Mouse (Mus musculus) megakaryocyte progenitor cell, adult 5-6 weeks (primary cell): ENCODE data around the gene Fam45a. TPM values are rescaled to one million over a fixed set of nuclear protein-coding genes. Genes with fewer than 3 reads are reported as not detected.

Experiments used
- ATAC-seq: replicated peaks from 2 replicates; pipeline ENCODE4 v1.8.0; 2016; ENCODE audit warnings: mild to moderate bottlenecking, moderate TSS enrichment, inconsistent platforms; ENCODE audit not compliant: poor library complexity
- total RNA-seq, 2 experiments: library from RNA; stranded (forward) in 1 of 2; stranded (reverse) in 1 of 2; fragments of 157-497, 149-512 nt in 1 of 2; fragments of 200-1000 nt in 1 of 2; gene quantifications; 2 replicates each; pipeline versions ENCODE4 v1.2.3 to v1.2.4; 2015 to 2017

Gene Fam45a
- 28.8 and 33.5 TPM in 2 replicates for total RNA-seq (2015)
- total RNA-seq (2017) = 18.3 and 25.1 TPM in 2 replicates

GRCm38 (mm10) chr19:60811098-60812035 is at the start of gene Fam45a:
Gene Fam45a, plus strand, starts transcription at chr19:60811585.
- ATAC-seq = peak; percentile 99

GRCm38 (mm10) chr19:60773366-60773765 is 38.0 kb upstream of the Fam45a start:
- no peak for ATAC-seq

- ATAC-seq = no peak
Measured at GRCm38 (mm10) chr19:60782034-60782433, 29.4 kb upstream of the Fam45a start.

- no peak for ATAC-seq
Measured at GRCm38 (mm10) chr19:60784712-60785111, 26.7 kb upstream of the Fam45a start.

- ATAC-seq = no peak
Measured at GRCm38 (mm10) chr19:60787465-60788150, 23.8 kb upstream of the Fam45a start.

GRCm38 (mm10) chr19:60788214-60788960 is 23.0 kb upstream of the Fam45a start:
- ATAC-seq = no peak

- ATAC-seq = no peak
Measured at GRCm38 (mm10) chr19:60789452-60789851, 21.9 kb upstream of the Fam45a start.

- peak; percentile 47 for ATAC-seq
Measured at GRCm38 (mm10) chr19:60789919-60790506, 21.4 kb upstream of the Fam45a start.

- ATAC-seq = peak; percentile 73
Measured at GRCm38 (mm10) chr19:60790551-60791161, 20.7 kb upstream of the Fam45a start, which contains the start of gene Eif3a. Gene Eif3a, minus strand, starts transcription at chr19:60790658.

GRCm38 (mm10) chr19:60791164-60791563 is 20.2 kb upstream of the Fam45a start:
- no peak for ATAC-seq

GRCm38 (mm10) chr19:60793170-60793707 is 18.1 kb upstream of the Fam45a start:
- no peak for ATAC-seq

- ATAC-seq = peak; percentile 50
Measured at GRCm38 (mm10) chr19:60795244-60795643, 16.1 kb upstream of the Fam45a start.

GRCm38 (mm10) chr19:60797415-60797814 is 14.0 kb upstream of the Fam45a start:
- no peak for ATAC-seq

GRCm38 (mm10) chr19:60799867-60800569 is 11.4 kb upstream of the Fam45a start:
- peak; percentile 90 for ATAC-seq

GRCm38 (mm10) chr19:60804903-60805302 is 6.5 kb upstream of the Fam45a start:
- ATAC-seq = peak; percentile 43; the same call in 1 of the 2 replicates

GRCm38 (mm10) chr19:60809927-60810326 is 1.5 kb upstream of the Fam45a start:
- ATAC-seq = no peak

- peak; percentile 10 for ATAC-seq
Measured at GRCm38 (mm10) chr19:60812036-60812389, 628 bp downstream of the Fam45a start.

- no peak for ATAC-seq
Measured at GRCm38 (mm10) chr19:60813133-60813532, 1.7 kb downstream of the Fam45a start.

- peak; percentile 99 for ATAC-seq
Measured at GRCm38 (mm10) chr19:60818677-60819076, 7.3 kb downstream of the Fam45a start.
